11 mouse cellular contexts compared by ENCODE assay signal in genomic region chr10:95577567-95577950, GRCm38 (mm10). TPM values are rescaled to one million over a fixed set of nuclear protein-coding genes. Genes with fewer than 3 reads are reported as not detected.
A peak's percentile ranks its signal among the peaks of the same experiment; 100 is the strongest.
DNase-seq lines count a peak whose midpoint lies in the region; ATAC-seq lines count a peak whose summit lies in the region.
"Had no signal": no experiment of that assay in that cellular context is flagged by ENCODE, and none has a peak within 500 bp of the region (broad histone marks: within the 10 kb centered on the region; RNA-seq: fewer than 3 reads in every experiment).

No protein-coding gene starts in this region.

- no peak overlapping the region for H3K9ac ChIP-seq in embryonic facial prominence, embryonic 11.5 days (replicated peaks; ENCODE audit: low read length)
- H3K9ac ChIP-seq in hindbrain, embryonic 15.5 days = no peak overlapping the region
- no peak overlapping the region for H3K9ac ChIP-seq in neural tube, embryonic 13.5 days
- H3K9ac ChIP-seq: heart, embryonic 12.5 days had no signal

- ATAC-seq in embryonic facial prominence, embryonic 11.5 days (replicated peaks; ENCODE audit: insufficient number of reproducible peaks, low FRiP score, low TSS enrichment, low read depth) = peak; percentile 39; the same call in 1 of the 2 replicates
- ATAC-seq in hindbrain, embryonic 15.5 days (ENCODE audit: low FRiP score, low read depth) = peak; percentile 15; the same call in 1 of the 2 replicates
- no peak; the same call in 1 of the 2 replicates for ATAC-seq in neural tube, embryonic 13.5 days (ENCODE audit: low read depth)

- no peaks in the 10 kb centered on the region for H3K36me3 ChIP-seq in embryonic facial prominence, embryonic 11.5 days (replicated peaks; ENCODE audit: control insufficient read depth, insufficient read depth, low read depth, low read length)
- no peaks in the 10 kb centered on the region for H3K36me3 ChIP-seq in hindbrain, embryonic 15.5 days
- H3K36me3 ChIP-seq in neural tube, embryonic 13.5 days = no peaks in the 10 kb centered on the region
- H3K36me3 ChIP-seq: heart, embryonic 12.5 days had no signal

- H3K27ac ChIP-seq in embryonic facial prominence, embryonic 11.5 days (replicated peaks; ENCODE audit: low read depth, low read length) = no peak overlapping the region
- H3K27ac ChIP-seq in hindbrain, embryonic 15.5 days (replicated peaks) = no peak overlapping the region
- 0 out of 2 replicates have a peak overlapping the region, but pooled peaks have one; percentile 3 for H3K27ac ChIP-seq in neural tube, embryonic 13.5 days (replicated peaks)

- no peaks in the 10 kb centered on the region for H3K27me3 ChIP-seq in embryonic facial prominence, embryonic 11.5 days (ENCODE audit: control insufficient read depth, insufficient read depth, low read length)
- H3K27me3 ChIP-seq in hindbrain, embryonic 15.5 days = no peaks in the 10 kb centered on the region
- H3K27me3 ChIP-seq in neural tube, embryonic 13.5 days = no peaks in the 10 kb centered on the region
- H3K27me3 ChIP-seq: heart, embryonic 12.5 days had no signal

- H3K4me3 ChIP-seq in embryonic facial prominence, embryonic 11.5 days (ENCODE audit: low read depth, low read length) = no peak overlapping the region
- no peak overlapping the region for H3K4me3 ChIP-seq in hindbrain, embryonic 15.5 days
- no peak overlapping the region for H3K4me3 ChIP-seq in neural tube, embryonic 13.5 days
- H3K4me3 ChIP-seq: heart, embryonic 12.5 days had no signal

- H3K4me1 ChIP-seq in embryonic facial prominence, embryonic 11.5 days (ENCODE audit: control insufficient read depth, insufficient read depth, low read length) = no peaks in the 10 kb centered on the region; the same call in 1 of the 2 replicates
- peaks cover 11% of the 10 kb centered on the region for H3K4me1 ChIP-seq in hindbrain, embryonic 15.5 days (replicated peaks)
- H3K4me1 ChIP-seq in neural tube, embryonic 13.5 days (replicated peaks) = peaks cover 9% of the 10 kb centered on the region
- H3K4me1 ChIP-seq: heart, embryonic 12.5 days had no signal

- H3K9me3 ChIP-seq in embryonic facial prominence, embryonic 11.5 days (replicated peaks; ENCODE audit: control insufficient read depth, low read length) = no peaks in the 10 kb centered on the region
- H3K9me3 ChIP-seq in hindbrain, embryonic 15.5 days = no peaks in the 10 kb centered on the region
- H3K9me3 ChIP-seq in neural tube, embryonic 13.5 days = no peaks in the 10 kb centered on the region
- H3K9me3 ChIP-seq: heart, embryonic 12.5 days had no signal

- 24% methylated on average over 4 of the region's 4 CpGs for WGBS in embryonic facial prominence, embryonic 11.5 days
- WGBS in hindbrain, embryonic 15.5 days = 22% methylated on average over 4 of the region's 4 CpGs
- WGBS in neural tube, embryonic 13.5 days = 28% methylated on average over 4 of the region's 4 CpGs

- DNase-seq in lung, adult 18-20 months = peak; percentile 61 to 69
- DNase-seq in lung, postnatal 14 days = no peak
- DNase-seq in embryonic facial prominence, embryonic 11.5 days (ENCODE audit: low spot score) = peak; percentile 15
- no peak for DNase-seq in right cerebral cortex, postnatal 4 days
- DNase-seq in kidney, adult 8-10 months = no peak
- DNase-seq: cerebellum, adult 9-11 months; left cerebral cortex, postnatal 4 days; right cerebral cortex, postnatal 25 days had no signal

- H3K4me2 ChIP-seq in embryonic facial prominence, embryonic 11.5 days (ENCODE audit: low read depth, low read length) = no peak overlapping the region
- no peak overlapping the region for H3K4me2 ChIP-seq in hindbrain, embryonic 15.5 days
- H3K4me2 ChIP-seq in neural tube, embryonic 13.5 days = no peak overlapping the region
- H3K4me2 ChIP-seq: heart, embryonic 12.5 days had no signal

RNA-seq across cellular contexts. Expression of gene Nudt4, which starts 13.6 kb away (rescaled TPM):
- polyA plus RNA-seq in embryonic facial prominence, embryonic 11.5 days (2014; fragmentation: Nextera tagmentation; extraction: Ambion mirVana) = 132 and 142 TPM in 2 replicates
- polyA plus RNA-seq in hindbrain, embryonic 15.5 days (2015; fragmentation: Nextera tagmentation; extraction: Ambion mirVana) = 68.5 and 69.0 TPM in 2 replicates
- 94.1 and 101 TPM in 2 replicates for polyA plus RNA-seq in neural tube, embryonic 13.5 days (2015; fragmentation: Nextera tagmentation; extraction: Ambion mirVana)

Comparison
In these comparisons a context has a peak if more than half of its experiments do, and no peak if none do; other contexts are left out.
1. DNase-seq: peak in lung, adult 18-20 months (2 of 2) and embryonic facial prominence, embryonic 11.5 days (single experiment); none in lung, postnatal 14 days (single experiment), right cerebral cortex, postnatal 4 days (single experiment) and kidney, adult 8-10 months (0 of 2).